Mouse (Mus musculus): ENCODE measurements at regions not wholly inside any gene's neighbourhood (a gene's known extent, or its start where the extent isn't known, plus 50 kb on each side); places are given as distances from the start of the nearest gene placed in this dataset.

- no peak for DNase-seq (ENCODE audit: low spot score)
Observed at GRCm38 (mm10) chr4:47534959-47535358, 60.5 kb downstream of the Sec61b start.

- DNase-seq (ENCODE audit: low spot score), result no peak
Observed at GRCm38 (mm10) chr4:47567694-47568093, 93.2 kb downstream of the Sec61b start.

- no peak for DNase-seq (ENCODE audit: low spot score)
Observed at GRCm38 (mm10) chr4:47570846-47571245, 96.4 kb downstream of the Sec61b start.

GRCm38 (mm10) chr4:47576011-47576410 lies 101.6 kb downstream of the Sec61b start:
- no peak for DNase-seq (ENCODE audit: low spot score)

DNA sequence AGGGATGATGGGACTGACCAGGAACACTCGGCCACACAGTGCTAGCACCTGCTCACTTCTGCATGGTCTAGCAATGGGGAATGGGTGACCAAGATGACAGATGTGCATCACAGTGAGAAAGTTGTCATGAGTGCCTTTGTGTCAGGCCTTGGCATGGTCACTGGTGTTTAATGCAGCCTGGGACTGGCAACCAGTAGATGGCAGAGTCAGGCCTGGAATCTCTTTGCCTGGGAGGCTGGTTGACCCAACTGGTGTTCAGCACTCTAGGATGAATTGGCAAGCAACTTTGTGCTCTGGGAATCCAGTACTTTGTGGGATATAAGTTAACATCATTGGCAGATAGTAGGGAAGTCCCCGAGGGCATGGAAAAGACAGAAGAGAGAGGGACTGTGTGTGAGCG lies 103.0 kb downstream of the Sec61b start:
- no peak for DNase-seq (ENCODE audit: low spot score)

DNA sequence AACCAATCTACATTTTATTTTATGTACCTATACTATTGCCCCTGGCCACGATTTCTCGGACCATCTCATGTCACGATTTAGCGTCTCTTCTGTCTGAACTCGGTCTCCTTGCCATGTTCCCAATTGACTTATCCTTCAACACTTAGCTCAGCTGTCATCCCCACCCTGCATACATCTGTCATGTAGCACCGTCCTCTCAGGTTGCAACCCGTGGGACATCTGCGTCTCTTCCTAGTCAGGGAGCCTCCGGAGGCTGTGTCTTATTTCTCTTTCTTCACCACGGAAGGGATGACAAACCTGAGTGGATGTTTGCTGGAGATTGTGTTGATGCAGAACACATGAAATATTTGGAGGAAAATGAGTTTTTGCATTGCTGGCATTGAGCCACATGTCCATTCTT lies 104.2 kb downstream of the Sec61b start:
- no peak for DNase-seq (ENCODE audit: low spot score)

DNA sequence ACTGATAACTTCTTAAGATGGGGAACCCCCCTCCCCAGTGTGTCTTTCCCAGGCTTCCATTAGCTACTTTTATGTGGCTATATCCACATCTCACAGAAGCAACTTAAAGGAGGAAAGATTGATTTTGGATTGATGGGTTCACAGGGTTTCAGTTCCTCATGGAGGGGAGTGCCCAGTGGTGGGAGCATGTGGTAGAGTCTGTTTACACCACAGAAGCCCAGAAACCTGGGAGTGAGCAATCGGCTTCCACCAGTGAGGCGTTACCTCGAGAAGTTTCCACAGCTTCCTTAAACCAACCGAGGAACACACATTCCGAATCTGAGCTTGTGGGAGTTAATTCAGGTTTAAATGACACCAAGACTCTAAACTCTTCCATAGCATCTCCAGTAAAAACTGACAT lies 106.1 kb downstream of the Sec61b start:
- no peak for DNase-seq (ENCODE audit: low spot score)

- no peak for DNase-seq (ENCODE audit: low spot score)
Observed at GRCm38 (mm10) chr4:47587256-47587655, 112.8 kb downstream of the Sec61b start.

DNA sequence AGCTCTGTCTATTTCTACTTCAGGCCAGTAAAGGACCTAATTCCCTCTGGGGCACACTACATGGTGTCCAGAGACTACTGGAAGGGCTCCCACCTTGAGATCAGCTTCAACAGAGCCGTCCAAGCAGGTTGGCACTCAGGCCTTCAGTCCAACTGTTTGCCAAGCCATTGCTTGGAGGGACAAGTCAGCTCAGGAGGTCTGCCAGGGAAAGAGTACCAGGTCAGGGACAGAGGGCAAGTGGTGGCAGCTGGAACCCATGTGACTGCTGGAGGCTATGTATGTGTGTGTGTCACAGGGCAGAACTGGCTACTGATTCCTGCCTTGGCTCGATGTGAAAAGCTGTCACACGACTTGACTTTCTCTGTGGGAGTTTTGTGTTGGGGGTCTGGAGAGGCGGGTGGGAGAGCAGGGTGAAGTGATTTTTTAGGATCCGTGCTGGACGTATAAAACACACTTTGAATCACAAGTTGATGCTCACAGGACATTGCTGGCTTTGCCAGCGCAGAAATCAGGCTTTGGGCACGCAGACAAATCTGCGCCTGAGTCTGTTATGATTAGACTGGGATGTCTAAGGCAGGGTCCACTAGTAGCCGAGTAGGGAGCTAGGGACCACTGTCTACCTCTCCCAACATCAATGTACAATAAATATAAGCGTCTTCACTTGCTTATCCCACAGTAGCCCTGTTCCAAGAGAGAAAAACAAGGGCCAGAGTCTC lies 118.0 kb downstream of the Sec61b start:
- DNase-seq (ENCODE audit: low spot score), result no peak

GRCm38 (mm10) chr4:47593155-47593554 lies 118.7 kb downstream of the Sec61b start:
- no peak for DNase-seq (ENCODE audit: low spot score)

DNA sequence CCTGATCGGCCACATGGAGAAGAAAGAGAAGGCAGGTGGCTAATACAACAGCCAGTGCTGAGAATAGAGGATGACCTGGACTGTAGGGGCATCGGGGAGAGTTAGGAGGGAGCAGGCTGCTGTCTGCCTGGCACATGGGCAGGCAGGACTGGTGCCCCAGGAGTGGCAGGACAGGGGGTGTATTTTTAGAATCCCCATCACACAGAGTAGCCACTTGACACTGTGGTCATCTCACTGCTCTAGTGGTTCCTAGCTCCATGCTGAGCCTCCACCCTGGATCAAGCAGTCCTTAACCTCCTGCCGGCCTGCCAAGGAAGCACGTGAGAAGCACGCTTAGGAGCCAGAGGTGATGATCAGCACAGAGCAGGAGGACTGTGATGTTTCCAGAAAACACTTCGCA lies 119.7 kb downstream of the Sec61b start:
- DNase-seq (ENCODE audit: low spot score), result no peak

GRCm38 (mm10) chr4:47595841-47596240 lies 121.4 kb downstream of the Sec61b start:
- DNase-seq (ENCODE audit: low spot score), result no peak

- no peak for DNase-seq (ENCODE audit: low spot score)
Observed at GRCm38 (mm10) chr4:47597586-47597985, 123.1 kb downstream of the Sec61b start.

- DNase-seq (ENCODE audit: low spot score), result peak; percentile 31
Observed at GRCm38 (mm10) chr4:47598216-47598615, 123.8 kb downstream of the Sec61b start.

GRCm38 (mm10) chr4:47601301-47602070 lies 127.0 kb downstream of the Sec61b start:
- DNase-seq (ENCODE audit: low spot score), result no peak

GRCm38 (mm10) chr4:47603378-47603777 lies 128.9 kb downstream of the Sec61b start:
- no peak for DNase-seq (ENCODE audit: low spot score)

DNA sequence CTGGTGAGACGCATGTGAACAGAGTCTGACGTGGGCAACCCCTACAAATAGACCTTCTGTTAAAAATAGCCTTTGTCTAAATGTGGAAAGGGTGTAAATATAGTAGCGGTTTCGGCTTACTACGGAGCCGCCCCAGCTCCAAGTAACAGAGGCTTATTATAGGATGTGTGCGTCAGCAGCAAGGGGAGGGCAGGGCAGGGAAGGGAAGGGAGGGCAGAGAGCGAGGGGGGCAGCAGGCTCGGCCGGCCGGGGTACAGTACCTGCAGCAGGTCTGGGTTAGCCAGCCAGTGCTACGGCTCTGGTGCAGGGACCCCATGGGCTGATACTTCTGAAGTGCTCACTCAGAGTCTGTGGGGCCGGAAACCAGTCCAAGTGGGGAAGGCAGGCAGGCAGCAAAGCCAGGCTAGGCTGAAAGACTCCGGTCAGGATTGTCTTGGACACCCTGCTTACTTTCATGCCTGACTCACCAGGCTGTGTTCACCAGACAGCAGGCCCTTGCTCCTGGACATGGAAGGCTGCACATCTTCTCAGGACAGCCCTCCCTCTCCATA lies 129.5 kb downstream of the Sec61b start:
- DNase-seq (ENCODE audit: low spot score), result peak; percentile 14

GRCm38 (mm10) chr4:47605676-47606075 lies 131.2 kb downstream of the Sec61b start:
- DNase-seq (ENCODE audit: low spot score), result no peak

GRCm38 (mm10) chr4:47608673-47609072 lies 134.2 kb downstream of the Sec61b start:
- peak; percentile 18 for DNase-seq (ENCODE audit: low spot score)

DNA sequence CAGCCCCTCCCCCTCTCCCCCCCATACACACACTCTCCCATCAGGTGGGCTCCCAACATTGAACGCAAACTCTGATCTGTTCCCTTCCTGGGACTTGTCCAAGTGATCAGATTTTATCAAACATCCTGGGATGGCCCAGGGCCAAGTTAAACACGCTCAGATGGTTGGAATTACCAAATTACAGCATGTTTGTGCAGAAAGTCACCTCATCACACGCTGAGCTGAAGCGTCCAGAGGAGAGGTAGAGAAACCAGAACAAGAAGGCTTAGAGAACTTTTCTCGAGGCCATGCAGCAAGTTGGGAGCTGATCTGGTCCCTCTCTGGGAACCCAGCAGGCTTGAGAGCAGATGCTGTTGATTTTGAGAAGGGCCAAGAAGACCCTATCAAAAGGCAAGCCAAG lies 136.5 kb downstream of the Sec61b start:
- no peak for DNase-seq (ENCODE audit: low spot score)

GRCm38 (mm10) chr4:47616525-47616924 lies 142.1 kb downstream of the Sec61b start:
- DNase-seq (ENCODE audit: low spot score), result no peak

DNA sequence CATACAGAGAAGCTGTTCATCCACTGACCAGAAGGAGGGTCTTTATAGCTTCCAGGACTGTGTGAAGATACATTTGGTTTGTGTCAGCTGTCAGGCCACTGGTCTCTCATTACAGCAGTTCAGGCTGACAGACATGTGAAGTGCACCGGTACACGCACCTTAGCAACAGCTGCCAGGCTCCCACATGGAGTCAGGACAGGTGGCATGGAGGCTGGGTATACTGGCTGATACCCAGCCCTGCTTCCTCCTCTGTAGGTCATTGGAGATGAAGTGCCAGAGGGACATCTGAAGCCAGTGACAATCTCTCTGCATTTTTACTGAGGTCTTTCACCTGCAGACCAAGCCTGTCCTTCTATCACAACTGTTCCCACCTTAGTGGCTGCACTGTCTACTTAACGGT lies 146.2 kb downstream of the Sec61b start:
- no peak for DNase-seq (ENCODE audit: low spot score)
